In the genomic region with DNA sequence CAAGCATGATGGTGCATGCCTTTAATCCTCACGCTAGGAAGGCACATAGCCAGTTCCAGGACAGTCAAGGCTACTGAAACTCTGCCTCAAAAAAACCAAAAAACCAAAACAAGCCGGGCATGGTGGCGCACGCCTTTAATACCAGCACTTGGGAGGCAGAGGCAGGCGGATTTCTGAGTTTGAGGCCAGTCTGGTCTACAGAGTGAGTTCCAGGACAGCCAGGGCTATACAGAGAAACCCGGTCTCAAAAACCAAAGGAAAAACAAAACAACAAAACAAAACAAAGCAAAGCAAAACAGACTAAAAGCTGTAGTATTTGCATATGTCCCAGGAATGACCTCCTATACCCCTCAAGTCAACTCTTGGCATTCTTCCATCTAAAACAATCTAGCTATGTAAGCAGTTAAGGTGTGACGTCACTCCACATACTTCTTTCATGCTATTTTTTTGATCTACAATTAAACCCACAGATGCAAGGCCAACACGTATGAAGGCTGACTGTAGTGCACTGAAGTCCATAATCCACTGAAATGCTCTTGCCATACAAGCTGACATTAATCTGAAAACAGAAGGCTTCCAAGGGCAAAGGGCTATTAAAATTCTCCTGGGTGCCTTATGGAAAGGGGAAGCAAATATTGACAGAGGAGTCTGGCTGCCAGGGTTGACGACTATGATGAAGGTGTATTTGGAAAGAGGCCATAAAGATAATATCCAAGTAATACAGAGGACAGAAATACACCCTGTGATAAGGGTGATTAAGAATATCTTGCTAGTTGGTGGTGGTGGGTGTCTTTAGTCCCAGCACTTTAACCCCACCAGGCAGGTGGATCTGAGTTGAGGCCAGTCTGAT, we compare ENCODE assay signal across 8 mouse cellular contexts. TPM values are rescaled to one million over a fixed set of nuclear protein-coding genes. Genes with fewer than 3 reads are reported as not detected.
DNase-seq lines count a peak whose midpoint lies in the region; ATAC-seq lines count a peak whose summit lies in the region.

No protein-coding gene starts in this region.

- H3K27me3 ChIP-seq in heart, embryonic 14.5 days (ENCODE audit: control insufficient read depth, insufficient read depth, low read length) = no peaks in the 10 kb centered on the region
- H3K27me3 ChIP-seq in hindbrain, embryonic 13.5 days = no peaks in the 10 kb centered on the region
- no peaks in the 10 kb centered on the region for H3K27me3 ChIP-seq in midbrain, embryonic 13.5 days

- peak overlapping the region; percentile 79 for H3K4me2 ChIP-seq in heart, embryonic 14.5 days (ENCODE audit: low read length)
- H3K4me2 ChIP-seq in hindbrain, embryonic 13.5 days = peak overlapping the region; percentile 66
- peak overlapping the region; percentile 71 for H3K4me2 ChIP-seq in midbrain, embryonic 13.5 days (replicated peaks)

- peaks cover 4 to 17% of the 10 kb centered on the region in 2 experiments; a peak in 3 of 4 replicates for H3K4me1 ChIP-seq in heart, embryonic 14.5 days (ENCODE audit: control insufficient read depth in 2 of 2, insufficient read depth in 2 of 2, low read length in 2 of 2)
- peaks cover 31% of the 10 kb centered on the region for H3K4me1 ChIP-seq in hindbrain, embryonic 13.5 days (replicated peaks)
- H3K4me1 ChIP-seq in midbrain, embryonic 13.5 days (replicated peaks) = peaks cover 37% of the 10 kb centered on the region

- no peaks in the 10 kb centered on the region for H3K9me3 ChIP-seq in heart, embryonic 14.5 days (ENCODE audit: control insufficient read depth, low read length)
- no peaks in the 10 kb centered on the region for H3K9me3 ChIP-seq in hindbrain, embryonic 13.5 days
- no peaks in the 10 kb centered on the region for H3K9me3 ChIP-seq in midbrain, embryonic 13.5 days

- no peak for DNase-seq in heart, postnatal 25 days (ENCODE audit: low spot score)
- DNase-seq in MEL-GATA-1-ER (ENCODE audit: extremely low read depth, low read depth) = peak; percentile 39
- no peak for DNase-seq in spleen, postnatal 14 days (ENCODE audit: low spot score in 2 of 2)
- DNase-seq in thymus, adult 18-20 months = no peak
- DNase-seq in embryo, embryonic 11 days = no peak

- peak overlapping the region in 1 of 2 experiments; percentile 70; a peak in 1 of 4 replicates for H3K27ac ChIP-seq in heart, embryonic 14.5 days (replicated peaks in 1 of 2; ENCODE audit: control insufficient read depth in 1 of 2, insufficient read depth in 1 of 2, low read depth in 2 of 2, low read length in 2 of 2)
- H3K27ac ChIP-seq in hindbrain, embryonic 13.5 days = peak overlapping the region; percentile 95; the same call in 1 of the 2 replicates
- H3K27ac ChIP-seq in midbrain, embryonic 13.5 days = no peak overlapping the region

- peak overlapping the region in 1 of 2 experiments; percentile 70; a peak in 3 of 4 replicates for H3K4me3 ChIP-seq in heart, embryonic 14.5 days (ENCODE audit: control insufficient read depth in 1 of 2, insufficient read depth in 1 of 2, low read depth in 1 of 2, low read length in 2 of 2)
- H3K4me3 ChIP-seq in hindbrain, embryonic 13.5 days = peak overlapping the region; percentile 87
- H3K4me3 ChIP-seq in midbrain, embryonic 13.5 days (replicated peaks) = peak overlapping the region; percentile 97

- intact Hi-C loops in heart, postnatal 25 days (cut with DNase I) = no loop called here

- no peak for ATAC-seq in heart, embryonic 14.5 days (ENCODE audit: insufficient number of reproducible peaks, insufficient read depth, low FRiP score, low read depth)
- no peak for ATAC-seq in hindbrain, embryonic 13.5 days (ENCODE audit: low FRiP score)
- no peak for ATAC-seq in midbrain, embryonic 13.5 days

- H3K9ac ChIP-seq in heart, embryonic 14.5 days (ENCODE audit: low read length) = no peak overlapping the region
- H3K9ac ChIP-seq in hindbrain, embryonic 13.5 days = peak overlapping the region; percentile 98
- peak overlapping the region; percentile 96 for H3K9ac ChIP-seq in midbrain, embryonic 13.5 days (replicated peaks)

- WGBS in heart, embryonic 14.5 days = 74% methylated on average over 9 of the region's 9 CpGs
- whole genome bisulfite sequencing in hindbrain, embryonic 13.5 days = 78% methylated on average over 9 of the region's 9 CpGs
- 84% methylated on average over 9 of the region's 9 CpGs for WGBS in midbrain, embryonic 13.5 days

- 0 out of 2 replicates have a peak, but pooled peaks cover 4% of the 10 kb centered on the region for H3K36me3 ChIP-seq in heart, embryonic 14.5 days (ENCODE audit: control insufficient read depth, insufficient read depth, low read length)
- peaks cover 16% of the 10 kb centered on the region for H3K36me3 ChIP-seq in hindbrain, embryonic 13.5 days
- peaks cover 14% of the 10 kb centered on the region; the same call in 1 of the 2 replicates for H3K36me3 ChIP-seq in midbrain, embryonic 13.5 days

RNA-seq across cellular contexts. Expression of a gene that starts 1.4 kb away (rescaled TPM):
- 87.3 and 87.5 TPM in 2 replicates for polyA plus RNA-seq in heart, embryonic 14.5 days (2014; fragmentation: Nextera tagmentation; extraction: Ambion mirVana)
- 10 to 100 TPM; 28.5 to 30.6 TPM for total RNA-seq in heart, postnatal 25 days (2021)
- polyA plus RNA-seq in hindbrain, embryonic 13.5 days (2015; fragmentation: Nextera tagmentation; extraction: Ambion mirVana) = 168 TPM in 2 replicates
- 138 and 140 TPM in 2 replicates for polyA plus RNA-seq in midbrain, embryonic 13.5 days (2015; fragmentation: Nextera tagmentation; extraction: Ambion mirVana)

RNA-seq across cellular contexts. Expression of a gene that starts 8.1 kb away (rescaled TPM):
- polyA plus RNA-seq in heart, embryonic 14.5 days (2014; fragmentation: Nextera tagmentation; extraction: Ambion mirVana) = 4.2 and 4.4 TPM in 2 replicates
- total RNA-seq in heart, postnatal 25 days (2021) = 1 to 10 TPM; 2.5 to 2.7 TPM
- polyA plus RNA-seq in hindbrain, embryonic 13.5 days (2015; fragmentation: Nextera tagmentation; extraction: Ambion mirVana) = 28.1 and 32.5 TPM in 2 replicates
- polyA plus RNA-seq in midbrain, embryonic 13.5 days (2015; fragmentation: Nextera tagmentation; extraction: Ambion mirVana) = 35.9 and 37.4 TPM in 2 replicates

RNA-seq across cellular contexts. Expression of a gene that starts 35.8 kb away (rescaled TPM):
- polyA plus RNA-seq in heart, embryonic 14.5 days (2014; fragmentation: Nextera tagmentation; extraction: Ambion mirVana) = 53.5 and 55.2 TPM in 2 replicates
- 10 to 100 TPM; 26.1 to 26.9 TPM for total RNA-seq in heart, postnatal 25 days (2021)
- 93.0 and 95.2 TPM in 2 replicates for polyA plus RNA-seq in hindbrain, embryonic 13.5 days (2015; fragmentation: Nextera tagmentation; extraction: Ambion mirVana)
- 94.0 and 97.5 TPM in 2 replicates for polyA plus RNA-seq in midbrain, embryonic 13.5 days (2015; fragmentation: Nextera tagmentation; extraction: Ambion mirVana)
